Mouse (Mus musculus): Measurements from ENCODE around the gene Itk. TPM values are rescaled to one million over a fixed set of nuclear protein-coding genes. Genes with fewer than 3 reads are reported as not detected.

The Itk gene
- polyA plus RNA-seq, 1 experiment from 2014 or later, result 0.09 TPM

DNA sequence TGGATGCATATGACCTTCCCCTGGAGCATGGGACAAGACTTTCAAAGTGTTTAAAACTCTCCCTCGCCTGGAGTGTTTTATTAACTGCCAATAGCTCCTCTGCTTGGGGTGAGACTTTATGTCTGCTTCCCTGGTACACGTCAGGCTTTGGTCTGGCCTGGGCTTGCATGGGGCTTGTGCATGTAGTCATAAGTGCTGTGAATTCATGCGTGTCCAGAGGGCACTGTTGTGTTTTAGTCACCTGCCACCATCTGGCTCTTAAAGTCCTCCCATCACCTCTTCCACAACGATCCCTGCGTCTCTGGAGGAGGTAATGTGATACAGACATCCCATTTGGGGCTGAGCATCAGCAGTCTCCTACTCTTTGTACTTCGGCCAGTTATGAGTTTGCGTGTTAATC, 67.8 kb downstream of the Itk start:
- Histone ChIP-seq H3K36me3 (ENCODE audit: control insufficient read depth, insufficient read depth) (no peaks in the 10 kb centered on the region), H3K9me3 (replicated peaks; ENCODE audit: control insufficient read depth, low read length) (no peaks in the 10 kb centered on the region), H3K27ac (ENCODE audit: low read length) (no peak overlapping the region), H3K4me1 (ENCODE audit: control insufficient read depth, low read depth, low read length) (no peaks in the 10 kb centered on the region), H3K4me2 (ENCODE audit: low read depth, low read length) (no peak overlapping the region), H3K27me3 (ENCODE audit: control insufficient read depth, insufficient read depth, low read depth, low read length) (no peaks in the 10 kb centered on the region), H3K9ac (ENCODE audit: low read depth, low read length) (no peak overlapping the region), H3K4me3 (ENCODE audit: low read depth, low read length) (no peak overlapping the region)
- WGBS (ENCODE audit: insufficient replicate concordance), result 60% methylated on average over 7 of the region's 7 CpGs
- no peak for ATAC-seq (ENCODE audit: low read depth)

DNA sequence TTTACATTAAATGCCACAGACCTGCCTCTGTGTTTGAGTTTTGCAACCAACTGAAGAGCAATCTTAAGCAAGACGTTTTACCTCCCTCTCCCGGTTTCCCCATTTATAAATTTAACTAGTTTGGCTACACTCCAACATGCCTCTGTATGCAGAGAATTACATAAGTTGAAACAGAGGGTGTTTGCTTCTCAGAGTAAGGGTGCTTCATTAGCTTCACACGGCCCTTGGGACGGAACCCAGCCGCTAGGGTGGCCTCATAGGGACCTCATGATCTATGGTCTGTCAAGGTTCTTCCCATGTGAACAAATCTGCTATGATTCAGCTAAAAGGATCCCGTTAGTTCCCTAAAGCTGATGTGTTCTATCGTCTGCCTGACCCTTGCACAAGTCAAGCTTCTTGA, 74.8 kb downstream of the Itk start:
- no peaks in the 10 kb centered on the region for H3K9me3 ChIP-seq (replicated peaks; ENCODE audit: control insufficient read depth, low read length)
- WGBS (ENCODE audit: insufficient replicate concordance), result 13% methylated on average over 7 of the region's 7 CpGs
- H3K27me3 ChIP-seq (ENCODE audit: control insufficient read depth, insufficient read depth, low read depth, low read length), result peaks cover 13% of the 10 kb centered on the region
- peak overlapping the region; percentile 26; the same call in 1 of the 2 replicates for H3K27ac ChIP-seq (ENCODE audit: low read length)
- ATAC-seq (ENCODE audit: low read depth), result 0 out of 2 replicates have a peak, but pooled peaks have one; percentile 16
- H3K36me3 ChIP-seq (ENCODE audit: control insufficient read depth, insufficient read depth), result no peaks in the 10 kb centered on the region
- H3K4me1 ChIP-seq (ENCODE audit: control insufficient read depth, low read depth, low read length), result peaks cover 10% of the 10 kb centered on the region
- H3K4me3 ChIP-seq (ENCODE audit: low read depth, low read length), result no peak overlapping the region
- H3K9ac ChIP-seq (ENCODE audit: low read depth, low read length), result no peak overlapping the region
- H3K4me2 ChIP-seq (ENCODE audit: low read depth, low read length), result no peak overlapping the region

- Histone ChIP-seq H3K4me3 (ENCODE audit: low read depth, low read length) (no peak overlapping the region), H3K4me2 (ENCODE audit: low read depth, low read length) (no peak overlapping the region), H3K36me3 (ENCODE audit: control insufficient read depth, insufficient read depth) (no peaks in the 10 kb centered on the region), H3K9ac (ENCODE audit: low read depth, low read length) (no peak overlapping the region), H3K9me3 (replicated peaks; ENCODE audit: control insufficient read depth, low read length) (no peaks in the 10 kb centered on the region), H3K4me1 (ENCODE audit: control insufficient read depth, low read depth, low read length) (peaks cover 10% of the 10 kb centered on the region), H3K27ac (ENCODE audit: low read length) (peak overlapping the region; percentile 26; the same call in 1 of the 2 replicates), H3K27me3 (ENCODE audit: control insufficient read depth, insufficient read depth, low read depth, low read length) (peaks cover 13% of the 10 kb centered on the region)
- ATAC-seq (ENCODE audit: low read depth), result no peak
- 40% methylated on average over 6 of the region's 6 CpGs for WGBS (ENCODE audit: insufficient replicate concordance)
These were observed 75.5 kb downstream of the Itk start for GRCm38 (mm10) chr11:46313851-46314250.

DNA sequence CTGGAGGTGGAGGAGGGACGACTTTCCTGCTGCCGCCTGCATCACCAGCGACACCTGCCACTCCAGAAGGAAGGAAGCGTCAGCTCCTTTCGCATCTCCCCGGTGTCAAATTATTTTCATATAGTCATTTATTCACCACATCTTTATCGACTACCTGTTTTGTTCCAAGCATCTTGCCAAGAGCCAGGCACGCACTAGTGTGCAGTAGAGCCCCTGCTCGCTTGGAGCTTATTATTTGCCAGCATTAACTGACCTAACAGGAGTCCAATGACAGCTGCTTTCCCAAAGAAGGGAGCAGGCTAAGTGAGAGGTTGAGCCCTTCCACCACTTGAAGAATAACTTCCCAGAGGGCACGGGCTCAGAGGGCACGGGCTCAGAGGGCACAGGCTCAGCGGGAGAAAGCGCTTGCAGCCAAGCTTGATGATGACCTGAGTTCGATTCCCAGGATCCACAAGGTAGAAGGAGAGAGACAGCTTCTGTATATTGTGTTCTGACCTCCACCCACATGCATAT, 76.7 kb downstream of the Itk start, which contains the start of gene Cyfip2:
Gene Cyfip2 (minus strand): TSS at position 337 of the 513 bp plus-strand sequence.
- 6% methylated on average over 14 of the region's 14 CpGs for whole genome bisulfite sequencing (ENCODE audit: insufficient replicate concordance)
- peaks cover 13% of the 10 kb centered on the region for H3K27me3 ChIP-seq (ENCODE audit: control insufficient read depth, insufficient read depth, low read depth, low read length)
- H3K27ac ChIP-seq (ENCODE audit: low read length), result peak within 1 kb of the TSS; percentile 26; the same call in 1 of the 2 replicates
- no peaks in the 10 kb centered on the region for H3K36me3 ChIP-seq (ENCODE audit: control insufficient read depth, insufficient read depth)
- H3K4me3 ChIP-seq (ENCODE audit: low read depth, low read length), result peak within 1 kb of the TSS; percentile 68
- no peaks in the 10 kb centered on the region for H3K9me3 ChIP-seq (replicated peaks; ENCODE audit: control insufficient read depth, low read length)
- no peak for ATAC-seq (ENCODE audit: low read depth)
- H3K4me1 ChIP-seq (ENCODE audit: control insufficient read depth, low read depth, low read length), result peaks cover 10% of the 10 kb centered on the region
- H3K4me2 ChIP-seq (ENCODE audit: low read depth, low read length), result peak within 1 kb of the TSS; percentile 79
- H3K9ac ChIP-seq (ENCODE audit: low read depth, low read length), result peak within 1 kb of the TSS; percentile 59

DNA sequence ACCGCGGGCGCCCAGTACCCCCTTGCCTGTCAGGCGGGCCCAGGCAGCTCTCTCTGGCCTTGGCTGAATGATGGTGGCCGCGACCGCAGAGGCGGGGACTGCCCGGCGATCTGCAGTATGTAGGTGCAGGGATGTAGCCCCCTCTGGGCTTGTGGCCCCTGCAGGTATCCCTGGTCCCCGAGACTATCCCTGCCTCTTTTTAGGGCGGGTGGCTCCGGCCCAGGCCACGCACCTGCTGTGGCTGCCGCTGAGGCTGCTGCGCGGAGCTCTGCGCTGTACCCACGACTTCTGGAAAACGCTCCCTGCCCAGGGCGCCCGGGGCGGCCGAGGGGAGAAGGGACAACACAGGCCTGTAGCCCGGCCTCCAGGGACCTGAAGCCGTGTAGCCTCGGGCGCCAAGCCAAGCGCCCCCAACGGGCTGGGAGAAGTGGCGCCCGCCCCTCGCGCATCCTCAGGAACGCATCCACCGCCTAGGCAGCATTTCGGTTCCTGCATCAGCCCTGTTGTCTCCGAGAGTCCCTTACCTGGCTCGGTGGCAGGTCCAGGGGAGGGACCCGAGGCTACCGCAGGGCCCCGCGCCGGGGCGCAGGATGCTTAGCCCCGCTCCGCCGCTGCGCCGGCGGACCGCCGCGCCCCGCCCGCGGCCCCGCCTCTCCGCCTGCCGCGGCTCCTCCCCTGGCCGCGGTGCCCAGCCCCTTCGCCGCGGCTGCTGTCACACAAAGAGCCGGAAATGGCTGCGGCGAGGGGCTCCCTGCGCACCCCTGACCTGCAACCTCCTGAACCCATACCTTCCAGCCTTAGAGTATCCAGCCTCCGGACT, 77.4 kb downstream of the Itk start:
- H3K4me3 ChIP-seq (ENCODE audit: low read depth, low read length), result peak overlapping the region; percentile 68
- peaks cover 13% of the 10 kb centered on the region for H3K27me3 ChIP-seq (ENCODE audit: control insufficient read depth, insufficient read depth, low read depth, low read length)
- peak overlapping the region; percentile 79 for H3K4me2 ChIP-seq (ENCODE audit: low read depth, low read length)
- ATAC-seq (ENCODE audit: low read depth), result peak; percentile 79
- 1% methylated on average over 68 of the region's 71 CpGs for WGBS (ENCODE audit: insufficient replicate concordance)
- H3K36me3 ChIP-seq (ENCODE audit: control insufficient read depth, insufficient read depth), result no peaks in the 10 kb centered on the region
- peaks cover 10% of the 10 kb centered on the region for H3K4me1 ChIP-seq (ENCODE audit: control insufficient read depth, low read depth, low read length)
- H3K9me3 ChIP-seq (replicated peaks; ENCODE audit: control insufficient read depth, low read length), result no peaks in the 10 kb centered on the region
- H3K9ac ChIP-seq (ENCODE audit: low read depth, low read length), result peak overlapping the region; percentile 59
- peak overlapping the region; percentile 26; the same call in 1 of the 2 replicates for H3K27ac ChIP-seq (ENCODE audit: low read length)

- Histone ChIP-seq H3K9me3 (replicated peaks; ENCODE audit: control insufficient read depth, low read length) (no peaks in the 10 kb centered on the region), H3K4me1 (ENCODE audit: control insufficient read depth, low read depth, low read length) (peaks cover 10% of the 10 kb centered on the region), H3K27me3 (ENCODE audit: control insufficient read depth, insufficient read depth, low read depth, low read length) (peaks cover 13% of the 10 kb centered on the region), H3K27ac (ENCODE audit: low read length) (peak overlapping the region; percentile 26; the same call in 1 of the 2 replicates), H3K9ac (ENCODE audit: low read depth, low read length) (peak overlapping the region; percentile 59), H3K36me3 (ENCODE audit: control insufficient read depth, insufficient read depth) (no peaks in the 10 kb centered on the region), H3K4me3 (ENCODE audit: low read depth, low read length) (peak overlapping the region; percentile 68), H3K4me2 (ENCODE audit: low read depth, low read length) (peak overlapping the region; percentile 79)
- ATAC-seq (ENCODE audit: low read depth), result no peak
- WGBS (ENCODE audit: insufficient replicate concordance), result 2% methylated on average over 14 of the region's 14 CpGs
These were observed 78.1 kb downstream of the Itk start for GRCm38 (mm10) chr11:46311181-46311702.

DNA sequence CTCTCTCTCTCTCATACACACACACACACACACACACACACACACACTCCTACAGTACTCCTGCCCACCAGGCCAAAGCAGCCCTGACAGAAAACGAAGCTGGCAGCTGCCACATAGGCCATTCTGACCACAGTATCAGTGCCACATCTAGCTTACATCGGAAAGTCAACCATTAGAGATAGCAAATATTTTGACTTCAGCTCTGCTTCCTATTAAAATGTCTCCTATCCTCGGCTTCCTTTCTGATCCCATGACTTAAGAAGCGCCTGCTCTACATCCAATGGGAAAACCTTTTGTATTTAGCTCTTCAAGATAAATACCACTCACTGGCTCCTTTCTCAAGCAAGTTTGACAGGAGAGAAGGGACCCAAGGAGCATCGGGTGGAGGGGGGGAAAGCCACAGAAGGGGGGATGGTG, 78.7 kb downstream of the Itk start:
- ATAC-seq (ENCODE audit: low read depth), result no peak
- H3K27ac ChIP-seq (ENCODE audit: low read length), result no peak overlapping the region
- H3K36me3 ChIP-seq (ENCODE audit: control insufficient read depth, insufficient read depth), result no peaks in the 10 kb centered on the region
- peaks cover 10% of the 10 kb centered on the region for H3K4me1 ChIP-seq (ENCODE audit: control insufficient read depth, low read depth, low read length)
- H3K4me2 ChIP-seq (ENCODE audit: low read depth, low read length), result peak overlapping the region; percentile 79
- peaks cover 13% of the 10 kb centered on the region for H3K27me3 ChIP-seq (ENCODE audit: control insufficient read depth, insufficient read depth, low read depth, low read length)
- H3K9ac ChIP-seq (ENCODE audit: low read depth, low read length), result peak overlapping the region; percentile 59; the same call in 1 of the 2 replicates
- WGBS (ENCODE audit: insufficient replicate concordance), result 26% methylated on average over 5 of the region's 5 CpGs
- H3K9me3 ChIP-seq (replicated peaks; ENCODE audit: control insufficient read depth, low read length), result no peaks in the 10 kb centered on the region
- peak overlapping the region; percentile 68 for H3K4me3 ChIP-seq (ENCODE audit: low read depth, low read length)

DNA sequence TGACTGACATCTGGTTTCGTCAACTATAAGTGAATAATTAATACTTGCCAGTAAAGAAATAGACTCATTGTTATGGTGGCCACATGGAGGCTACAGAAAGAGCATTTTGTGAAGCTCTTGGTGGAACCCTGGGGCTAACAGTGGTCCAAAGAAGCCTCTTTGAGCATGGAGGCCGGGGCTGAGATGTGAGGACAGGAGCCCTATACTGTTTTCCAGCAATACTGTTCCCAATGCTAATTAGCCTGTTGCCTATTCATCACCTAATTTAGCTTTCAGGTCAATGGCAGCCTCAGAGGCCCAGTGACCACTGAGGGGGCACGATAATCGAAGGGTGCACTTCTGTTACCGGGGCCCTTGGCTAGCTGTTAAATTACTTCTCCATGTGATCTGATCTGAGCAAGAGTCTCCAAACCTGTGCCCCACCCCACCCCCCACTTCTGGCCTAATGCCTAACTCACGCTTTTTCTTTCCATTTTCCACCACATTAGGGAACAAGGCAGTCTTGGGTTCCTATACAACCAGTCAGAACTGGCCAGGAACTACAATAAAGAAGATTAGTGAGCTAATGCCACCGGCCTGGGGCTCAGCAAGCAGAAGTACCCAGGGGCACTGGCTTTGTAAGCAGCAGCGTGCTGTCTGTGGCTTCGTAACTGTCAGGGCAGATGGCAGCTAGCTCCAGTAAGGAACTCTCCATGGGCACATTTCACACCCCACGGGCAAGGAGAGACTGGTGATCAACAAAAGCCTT, 79.3 kb downstream of the Itk start:
- ATAC-seq (ENCODE audit: low read depth), result no peak
- Histone ChIP-seq H3K27me3 (ENCODE audit: control insufficient read depth, insufficient read depth, low read depth, low read length) (peaks cover 13% of the 10 kb centered on the region), H3K4me1 (ENCODE audit: control insufficient read depth, low read depth, low read length) (peaks cover 10% of the 10 kb centered on the region), H3K36me3 (ENCODE audit: control insufficient read depth, insufficient read depth) (no peaks in the 10 kb centered on the region), H3K9ac (ENCODE audit: low read depth, low read length) (no peak overlapping the region), H3K27ac (ENCODE audit: low read length) (no peak overlapping the region), H3K9me3 (replicated peaks; ENCODE audit: control insufficient read depth, low read length) (no peaks in the 10 kb centered on the region), H3K4me2 (ENCODE audit: low read depth, low read length) (no peak overlapping the region; the same call in 1 of the 2 replicates), H3K4me3 (ENCODE audit: low read depth, low read length) (no peak overlapping the region)
- 46% methylated on average over 10 of the region's 10 CpGs for WGBS (ENCODE audit: insufficient replicate concordance)
